Comparison of ENCODE assay signal across 8 mouse cellular contexts in the genomic region with DNA sequence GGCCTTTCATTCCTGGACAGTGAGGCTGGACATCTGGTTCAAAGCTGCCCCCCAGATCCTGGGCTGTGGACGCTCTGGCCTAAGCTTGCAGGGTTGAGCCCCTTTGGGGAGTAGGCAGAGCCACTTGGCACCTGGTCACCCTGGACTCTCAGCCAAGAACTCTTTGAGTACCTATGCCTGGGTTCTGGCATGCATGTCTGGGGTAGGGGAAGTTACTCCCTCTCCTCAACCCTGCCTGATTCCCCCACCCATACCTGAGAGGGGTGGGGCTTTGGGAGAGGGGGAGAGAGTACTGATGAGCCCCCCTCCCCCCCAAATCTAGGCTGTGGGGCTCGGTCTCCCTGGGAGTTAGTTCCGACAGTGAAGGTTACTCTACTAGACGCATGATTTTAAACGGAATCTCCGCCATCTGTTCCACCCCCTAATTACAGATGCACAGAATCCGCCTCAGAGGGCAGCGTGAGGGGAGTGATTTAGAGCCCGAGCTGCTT. TPM values are rescaled to one million over a fixed set of nuclear protein-coding genes. Genes with fewer than 3 reads are reported as not detected.
DNase-seq lines count a peak whose midpoint lies in the region; ATAC-seq and TF ChIP-seq lines count a peak whose summit lies in the region.

No protein-coding gene starts in this region.

- H3K4me2 ChIP-seq in lung, embryonic 15.5 days, result 0 out of 2 replicates have a peak overlapping the region, but pooled peaks have one; percentile 18
- H3K4me2 ChIP-seq in forebrain, postnatal 0 days (ENCODE audit: low read depth), result peak overlapping the region; percentile 45
- H3K4me2 ChIP-seq in stomach, embryonic 15.5 days, result peak overlapping the region; percentile 19

- no peak for TF ChIP-seq CTCF in lung, adult 2 months (IDR thresholded peaks at IDR 0.05; ENCODE audit: insufficient read depth, low read length)
- TF ChIP-seq CTCF in forebrain, postnatal 0 days (IDR thresholded peaks at IDR 0.05; ENCODE audit: low read depth), result no peak

- 26% methylated on average over 9 of the region's 9 CpGs for WGBS in lung, embryonic 15.5 days
- 67% methylated on average over 9 of the region's 9 CpGs for WGBS in lung, adult 2 months
- 5% methylated on average over 9 of the region's 9 CpGs for WGBS in forebrain, postnatal 0 days
- 7% methylated on average over 9 of the region's 9 CpGs for whole genome bisulfite sequencing in limb, embryonic 10.5 days
- 35% methylated on average over 9 of the region's 9 CpGs for WGBS in stomach, embryonic 15.5 days

- DNase-seq in lung, adult 2 months, result no peak
- no peak for DNase-seq in forebrain, postnatal 0 days
- no peak for DNase-seq in limb, embryonic 10.5 days (ENCODE audit: low spot score)
- DNase-seq in gastrocnemius, adult 8-10 months (ENCODE audit: low spot score in 2 of 2), result no peak
- DNase-seq in spleen, postnatal 10 days (ENCODE audit: low spot score in 2 of 2), result no peak
- DNase-seq in layer of hippocampus, postnatal 36 days, result no peak

- TF ChIP-seq POLR2A in lung, adult 2 months (IDR thresholded peaks at IDR 0.05; ENCODE audit: borderline replicate concordance, extremely low read depth, low read depth, low read length), result no peak

- H3K27ac ChIP-seq in lung, embryonic 15.5 days, result peak overlapping the region; percentile 87
- H3K27ac ChIP-seq in forebrain, postnatal 0 days (ENCODE audit: low read depth, low read length), result no peak overlapping the region
- peak overlapping the region; percentile 66 for H3K27ac ChIP-seq in limb, embryonic 10.5 days
- H3K27ac ChIP-seq in stomach, embryonic 15.5 days, result peak overlapping the region; percentile 63

- no peaks in the 10 kb centered on the region for H3K9me3 ChIP-seq in lung, embryonic 15.5 days
- H3K9me3 ChIP-seq in forebrain, postnatal 0 days (ENCODE audit: low read length), result no peaks in the 10 kb centered on the region
- no peaks in the 10 kb centered on the region for H3K9me3 ChIP-seq in limb, embryonic 10.5 days (replicated peaks)
- no peaks in the 10 kb centered on the region for H3K9me3 ChIP-seq in stomach, embryonic 15.5 days

- no peak overlapping the region for H3K4me3 ChIP-seq in lung, embryonic 15.5 days
- H3K4me3 ChIP-seq in lung, adult 2 months (replicated peaks; ENCODE audit: extremely low read depth, low read depth, low read length), result no peak overlapping the region
- H3K4me3 ChIP-seq in forebrain, postnatal 0 days (ENCODE audit: low read depth, low read length), result no peak overlapping the region
- H3K4me3 ChIP-seq in limb, embryonic 10.5 days, result peak overlapping the region; percentile 13
- no peak overlapping the region for H3K4me3 ChIP-seq in stomach, embryonic 15.5 days (replicated peaks)

- H3K9ac ChIP-seq in lung, embryonic 15.5 days, result no peak overlapping the region
- peak overlapping the region; percentile 28; the same call in 1 of the 2 replicates for H3K9ac ChIP-seq in forebrain, postnatal 0 days
- no peak overlapping the region for H3K9ac ChIP-seq in stomach, embryonic 15.5 days

- H3K4me1 ChIP-seq in lung, embryonic 15.5 days, result peaks cover 94% of the 10 kb centered on the region
- H3K4me1 ChIP-seq in lung, adult 2 months (ENCODE audit: control insufficient read depth, insufficient read depth, low read length), result peaks cover 20% of the 10 kb centered on the region
- H3K4me1 ChIP-seq in forebrain, postnatal 0 days (ENCODE audit: insufficient read depth), result peaks cover 60% of the 10 kb centered on the region
- peaks cover 96% of the 10 kb centered on the region for H3K4me1 ChIP-seq in limb, embryonic 10.5 days
- peaks cover 89% of the 10 kb centered on the region for H3K4me1 ChIP-seq in stomach, embryonic 15.5 days

- H3K27me3 ChIP-seq in lung, embryonic 15.5 days, result no peaks in the 10 kb centered on the region
- no peaks in the 10 kb centered on the region for H3K27me3 ChIP-seq in forebrain, postnatal 0 days (ENCODE audit: insufficient read depth, low read length)
- no peaks in the 10 kb centered on the region for H3K27me3 ChIP-seq in limb, embryonic 10.5 days (ENCODE audit: low read depth, poor library complexity, severe bottlenecking)
- H3K27me3 ChIP-seq in stomach, embryonic 15.5 days (replicated peaks), result no peaks in the 10 kb centered on the region

- H3K36me3 ChIP-seq in lung, embryonic 15.5 days, result no peaks in the 10 kb centered on the region
- peaks cover 2% of the 10 kb centered on the region; the same call in 1 of the 2 replicates for H3K36me3 ChIP-seq in forebrain, postnatal 0 days (ENCODE audit: insufficient read depth)
- peaks cover 54% of the 10 kb centered on the region for H3K36me3 ChIP-seq in limb, embryonic 10.5 days
- H3K36me3 ChIP-seq in stomach, embryonic 15.5 days, result no peaks in the 10 kb centered on the region

- ATAC-seq in lung, embryonic 15.5 days (ENCODE audit: borderline replicate concordance, extremely low read depth, low FRiP score, low TSS enrichment), result no peak
- ATAC-seq in forebrain, postnatal 0 days, result peak; percentile 26; the same call in 1 of the 2 replicates
- ATAC-seq in stomach, embryonic 15.5 days (ENCODE audit: insufficient read depth, low FRiP score, low read depth), result no peak

RNA-seq across cellular contexts. Expression of gene Ahdc1, which starts 10.2 kb away (rescaled TPM):
- polyA plus RNA-seq in lung, embryonic 15.5 days (2015; fragmentation: Nextera tagmentation; extraction: Ambion mirVana), result 8.5 and 10.5 TPM in 2 replicates
- polyA plus RNA-seq in lung, adult 2 months (2012; rRNA removed), result 25.8 and 28.7 TPM in 2 replicates
- total RNA-seq in forebrain, postnatal 0 days (2014; rRNA removed), result 56.7 and 82.4 TPM in 2 replicates
- 7.6 and 8.4 TPM in 2 replicates for polyA plus RNA-seq in forebrain, postnatal 0 days (2015; fragmentation: Nextera tagmentation; extraction: Ambion mirVana)
- polyA plus RNA-seq in limb, embryonic 10.5 days (2016; fragmentation: Nextera tagmentation; extraction: Ambion mirVana), result 13.0 and 13.8 TPM in 2 replicates
- polyA plus RNA-seq in stomach, embryonic 15.5 days (2015; fragmentation: Nextera tagmentation; extraction: Ambion mirVana), result 8.2 and 9.3 TPM in 2 replicates
- total RNA-seq in gastrocnemius, adult 8-10 months (2022), result 10 to 100 TPM; 26.3 to 32.9 (median 28.9) TPM
- total RNA-seq in layer of hippocampus, postnatal 36 days (2021), result 100 to 1,000 TPM; 111 to 113 TPM

RNA-seq across cellular contexts. Expression of gene Fgr, which starts 47.3 kb away (rescaled TPM):
- polyA plus RNA-seq in lung, embryonic 15.5 days (2015; fragmentation: Nextera tagmentation; extraction: Ambion mirVana), result 0.69 and 0.74 TPM in 2 replicates
- 10.7 and 19.1 TPM in 2 replicates for polyA plus RNA-seq in lung, adult 2 months (2012; rRNA removed)
- total RNA-seq in forebrain, postnatal 0 days (2014; rRNA removed), result not detected in 2 replicates
- 0.06 TPM in 2 replicates for polyA plus RNA-seq in forebrain, postnatal 0 days (2015; fragmentation: Nextera tagmentation; extraction: Ambion mirVana)
- 0.19 and 0.33 TPM in 2 replicates for polyA plus RNA-seq in limb, embryonic 10.5 days (2016; fragmentation: Nextera tagmentation; extraction: Ambion mirVana)
- polyA plus RNA-seq in stomach, embryonic 15.5 days (2015; fragmentation: Nextera tagmentation; extraction: Ambion mirVana), result 1.6 TPM in 2 replicates
- total RNA-seq in gastrocnemius, adult 8-10 months (2022), result not detected
- total RNA-seq in layer of hippocampus, postnatal 36 days (2021), result under 1 TPM in 1 of 2 experiments, not detected in 1; 0.66 TPM
